Mouse (Mus musculus): ENCODE results near the gene Birc7. TPM values are rescaled to one million over a fixed set of nuclear protein-coding genes. Genes with fewer than 3 reads are reported as not detected.

Gene Birc7
- total and polyA plus RNA-seq, 3 experiments, result not detected

DNA sequence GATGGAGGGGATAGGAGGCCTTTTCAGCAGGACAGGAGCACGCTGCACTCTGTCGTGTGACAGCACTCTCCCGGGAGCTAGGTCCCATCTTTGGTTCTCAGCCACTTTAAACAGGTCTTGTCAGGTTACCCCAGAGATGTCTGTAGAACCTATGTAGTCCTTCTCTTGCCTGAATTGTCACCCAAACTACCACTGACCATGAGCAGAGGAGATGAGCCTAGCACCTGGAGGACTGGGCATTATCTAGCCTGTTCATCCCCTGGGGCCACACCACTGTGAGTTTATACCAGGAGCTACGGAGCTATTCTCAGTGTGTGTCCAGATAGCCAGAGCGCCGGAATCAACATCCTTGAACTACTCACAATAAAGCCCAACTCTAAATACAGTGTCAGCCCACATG is 31.0 kb upstream of the Birc7 start:
- no peak for TF ChIP-seq EP300 (IDR thresholded peaks at IDR 0.05; ENCODE audit: insufficient read depth, low read depth, low read length)
- TF ChIP-seq CTCF (IDR thresholded peaks at IDR 0.05), result no peak
- no peak for TF ChIP-seq POLR2A (IDR thresholded peaks at IDR 0.05; ENCODE audit: insufficient read depth, low read depth, low read length)
- intact Hi-C loops (cut with DNase I), result no loop called here
- no peak for DNase-seq
- 66% methylated on average over 6 of the region's 6 CpGs for WGBS
- H3K36me3 ChIP-seq (ENCODE audit: control insufficient read depth, insufficient read depth, low read length), result no peaks in the 10 kb centered on the region
- H3K4me3 ChIP-seq, result no peak overlapping the region
- H3K27ac ChIP-seq, result no peak overlapping the region
- no peak overlapping the region for H3K9ac ChIP-seq (ENCODE audit: low read depth, low read length)
- H3K27me3 ChIP-seq (ENCODE audit: control insufficient read depth, insufficient read depth, low read length), result peaks cover 18% of the 10 kb centered on the region
- H3K4me1 ChIP-seq (ENCODE audit: control insufficient read depth, insufficient read depth, low read length), result no peaks in the 10 kb centered on the region; the same call in 1 of the 2 replicates
- no peaks in the 10 kb centered on the region for H3K79me2 ChIP-seq (replicated peaks; ENCODE audit: control insufficient read depth, insufficient read depth, low read length)

DNA sequence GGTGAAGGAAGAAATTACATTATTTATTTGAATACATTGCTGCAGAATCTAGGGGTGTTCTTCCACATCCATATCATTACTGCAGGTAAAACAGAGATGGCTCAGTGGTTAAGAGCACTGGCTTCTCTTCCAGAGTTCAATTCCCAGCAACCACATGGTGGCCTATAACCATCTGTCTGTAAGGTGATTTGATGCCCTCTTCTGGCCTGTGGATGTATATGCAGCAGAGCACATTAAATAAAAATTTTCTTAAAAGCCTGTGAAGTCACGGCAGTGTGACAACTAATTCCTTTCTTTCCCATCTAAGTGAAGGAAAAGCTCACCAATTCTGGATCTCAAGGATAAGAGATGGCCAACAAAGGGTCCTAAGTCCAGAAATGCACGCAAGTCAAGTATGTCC is 26.7 kb upstream of the Birc7 start:
- no peak overlapping the region for H3K9ac ChIP-seq (ENCODE audit: low read depth, low read length)
- intact Hi-C loops (cut with DNase I), result no loop called here
- no peaks in the 10 kb centered on the region for H3K27me3 ChIP-seq (ENCODE audit: control insufficient read depth, insufficient read depth, low read length)
- H3K79me2 ChIP-seq (replicated peaks; ENCODE audit: control insufficient read depth, insufficient read depth, low read length), result no peaks in the 10 kb centered on the region
- TF ChIP-seq POLR2A (IDR thresholded peaks at IDR 0.05; ENCODE audit: insufficient read depth, low read depth, low read length), result no peak
- TF ChIP-seq EP300 (IDR thresholded peaks at IDR 0.05; ENCODE audit: insufficient read depth, low read depth, low read length), result no peak
- TF ChIP-seq CTCF (IDR thresholded peaks at IDR 0.05), result peak; percentile 65
- DNase-seq, result no peak
- no peaks in the 10 kb centered on the region for H3K36me3 ChIP-seq (ENCODE audit: control insufficient read depth, insufficient read depth, low read length)
- H3K4me1 ChIP-seq (ENCODE audit: control insufficient read depth, insufficient read depth, low read length), result no peaks in the 10 kb centered on the region
- WGBS, result 42% methylated on average over 2 of the region's 2 CpGs
- no peak overlapping the region for H3K4me3 ChIP-seq
- H3K27ac ChIP-seq, result no peak overlapping the region

DNA sequence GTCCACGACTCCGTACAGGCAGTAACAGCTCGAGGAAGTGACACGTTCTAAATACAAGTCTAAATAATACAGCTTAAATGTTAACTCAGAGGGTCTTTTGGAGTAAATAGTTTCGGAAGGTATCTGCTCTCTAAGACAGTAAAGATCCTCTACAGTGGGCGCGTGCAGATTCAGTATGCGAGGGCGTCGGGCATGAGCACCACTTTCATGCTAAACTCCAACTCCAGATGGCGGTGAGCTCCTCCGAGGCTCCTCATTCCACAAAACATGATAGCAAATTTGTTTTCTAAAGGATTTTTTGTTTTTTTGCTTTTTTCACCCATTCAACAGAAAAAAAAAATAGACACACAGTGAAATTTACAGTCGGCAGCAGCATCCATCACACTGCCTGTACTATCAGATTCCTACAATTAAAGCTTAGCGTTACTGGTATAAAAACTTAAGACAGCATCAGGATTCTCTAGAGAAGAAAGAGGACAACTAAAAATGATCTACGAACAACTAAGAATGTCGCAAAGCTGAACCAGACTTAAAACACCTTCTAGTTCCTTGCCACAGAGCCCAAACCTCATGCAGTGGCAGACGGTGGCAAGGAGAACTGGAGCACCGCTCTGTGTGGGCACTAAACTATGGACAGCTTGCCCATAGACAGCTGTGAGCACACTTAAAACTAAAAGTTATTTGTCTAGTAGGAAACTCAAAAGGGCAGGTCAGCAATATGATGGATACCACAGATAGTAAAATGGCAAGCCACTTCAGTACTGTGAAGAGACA is 24.2 kb upstream of the Birc7 start:
- Histone ChIP-seq H3K4me1 (ENCODE audit: control insufficient read depth, insufficient read depth, low read length) (no peaks in the 10 kb centered on the region), H3K79me2 (replicated peaks; ENCODE audit: control insufficient read depth, insufficient read depth, low read length) (no peaks in the 10 kb centered on the region), H3K9ac (ENCODE audit: low read depth, low read length) (no peak overlapping the region), H3K27me3 (ENCODE audit: control insufficient read depth, insufficient read depth, low read length) (no peaks in the 10 kb centered on the region), H3K27ac (no peak overlapping the region), H3K36me3 (ENCODE audit: control insufficient read depth, insufficient read depth, low read length) (peaks cover 4% of the 10 kb centered on the region; the same call in 1 of the 2 replicates), H3K4me3 (no peak overlapping the region)
- intact Hi-C loops (cut with DNase I), result no loop called here
- no peak for DNase-seq
- WGBS, result 91% methylated on average over 18 of the region's 18 CpGs
- no peak for TF ChIP-seq POLR2A (IDR thresholded peaks at IDR 0.05; ENCODE audit: insufficient read depth, low read depth, low read length)
- no peak for TF ChIP-seq EP300 (IDR thresholded peaks at IDR 0.05; ENCODE audit: insufficient read depth, low read depth, low read length)
- TF ChIP-seq CTCF (IDR thresholded peaks at IDR 0.05), result no peak

DNA sequence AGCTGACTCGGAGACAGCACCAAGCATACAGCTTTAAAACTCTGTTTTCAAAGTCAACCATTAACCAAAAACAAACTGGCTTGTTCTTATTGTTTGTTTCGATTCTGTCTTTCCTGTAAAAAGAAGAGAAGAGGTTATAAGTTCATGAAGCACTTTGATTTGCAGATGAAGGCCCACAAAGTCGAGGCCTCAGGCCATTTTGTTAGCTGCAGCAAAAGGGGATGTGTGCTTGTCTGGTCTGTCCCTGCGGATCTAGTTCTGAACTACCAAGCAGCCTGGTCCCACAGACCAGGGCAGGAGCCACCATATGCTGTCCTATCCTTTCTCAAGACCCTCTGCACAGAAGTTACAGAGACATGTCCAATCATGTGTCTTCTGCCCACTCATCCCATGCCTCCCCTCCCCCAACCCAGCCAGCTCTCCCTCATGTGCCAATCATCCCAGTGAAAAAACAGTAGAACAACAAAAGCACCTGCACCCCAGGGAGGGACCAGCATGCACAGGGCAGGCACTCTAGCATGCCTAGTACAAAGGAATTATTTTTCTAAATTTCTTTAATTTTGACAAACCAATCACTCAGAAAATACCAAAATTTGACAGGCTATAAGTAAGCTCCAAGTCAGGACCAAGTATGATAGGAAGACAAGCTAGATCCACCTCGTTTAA is 23.1 kb upstream of the Birc7 start:
- 67% methylated on average over 5 of the region's 5 CpGs for WGBS
- H3K79me2 ChIP-seq (replicated peaks; ENCODE audit: control insufficient read depth, insufficient read depth, low read length), result no peaks in the 10 kb centered on the region
- H3K4me3 ChIP-seq, result no peak overlapping the region
- DNase-seq, result no peak
- intact Hi-C loops (cut with DNase I), result no loop called here
- H3K36me3 ChIP-seq (ENCODE audit: control insufficient read depth, insufficient read depth, low read length), result peaks cover 7% of the 10 kb centered on the region
- no peaks in the 10 kb centered on the region for H3K4me1 ChIP-seq (ENCODE audit: control insufficient read depth, insufficient read depth, low read length)
- TF ChIP-seq CTCF (IDR thresholded peaks at IDR 0.05), result no peak
- no peak for TF ChIP-seq EP300 (IDR thresholded peaks at IDR 0.05; ENCODE audit: insufficient read depth, low read depth, low read length)
- no peak for TF ChIP-seq POLR2A (IDR thresholded peaks at IDR 0.05; ENCODE audit: insufficient read depth, low read depth, low read length)
- no peak overlapping the region for H3K27ac ChIP-seq
- H3K27me3 ChIP-seq (ENCODE audit: control insufficient read depth, insufficient read depth, low read length), result no peaks in the 10 kb centered on the region
- H3K9ac ChIP-seq (ENCODE audit: low read depth, low read length), result no peak overlapping the region

DNA sequence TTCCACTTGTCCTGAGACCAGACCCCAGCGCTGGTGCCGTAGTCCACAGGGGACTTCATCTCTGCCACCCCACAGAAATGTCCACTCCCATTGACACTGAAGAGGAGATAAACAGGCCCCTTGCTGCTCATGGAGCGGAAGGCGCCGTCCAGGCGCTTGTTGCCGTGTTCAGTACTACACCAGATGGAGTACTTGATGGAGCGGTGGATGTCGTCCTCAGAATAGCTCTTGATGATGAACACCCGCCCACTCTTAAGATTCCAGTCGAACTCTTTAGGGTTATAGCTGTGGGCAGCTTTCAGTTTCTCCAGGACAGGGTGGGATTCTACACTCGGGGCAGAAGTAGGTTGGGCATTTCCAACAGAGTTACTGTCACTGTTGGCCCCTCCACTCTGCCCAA is 17.9 kb upstream of the Birc7 start:
- H3K27me3 ChIP-seq (ENCODE audit: control insufficient read depth, insufficient read depth, low read length), result no peaks in the 10 kb centered on the region
- TF ChIP-seq CTCF (IDR thresholded peaks at IDR 0.05), result no peak
- TF ChIP-seq EP300 (IDR thresholded peaks at IDR 0.05; ENCODE audit: insufficient read depth, low read depth, low read length), result no peak
- TF ChIP-seq POLR2A (IDR thresholded peaks at IDR 0.05; ENCODE audit: insufficient read depth, low read depth, low read length), result no peak
- no peak overlapping the region for H3K27ac ChIP-seq
- no peak overlapping the region for H3K4me3 ChIP-seq
- peaks cover 20% of the 10 kb centered on the region for H3K36me3 ChIP-seq (ENCODE audit: control insufficient read depth, insufficient read depth, low read length)
- peaks cover 2% of the 10 kb centered on the region for H3K4me1 ChIP-seq (ENCODE audit: control insufficient read depth, insufficient read depth, low read length)
- DNase-seq, result no peak
- 85% methylated on average over 12 of the region's 12 CpGs for WGBS
- no peak overlapping the region for H3K9ac ChIP-seq (ENCODE audit: low read depth, low read length)
- peaks cover 3% of the 10 kb centered on the region for H3K79me2 ChIP-seq (replicated peaks; ENCODE audit: control insufficient read depth, insufficient read depth, low read length)
- intact Hi-C loops (cut with DNase I), result no loop called here

DNA sequence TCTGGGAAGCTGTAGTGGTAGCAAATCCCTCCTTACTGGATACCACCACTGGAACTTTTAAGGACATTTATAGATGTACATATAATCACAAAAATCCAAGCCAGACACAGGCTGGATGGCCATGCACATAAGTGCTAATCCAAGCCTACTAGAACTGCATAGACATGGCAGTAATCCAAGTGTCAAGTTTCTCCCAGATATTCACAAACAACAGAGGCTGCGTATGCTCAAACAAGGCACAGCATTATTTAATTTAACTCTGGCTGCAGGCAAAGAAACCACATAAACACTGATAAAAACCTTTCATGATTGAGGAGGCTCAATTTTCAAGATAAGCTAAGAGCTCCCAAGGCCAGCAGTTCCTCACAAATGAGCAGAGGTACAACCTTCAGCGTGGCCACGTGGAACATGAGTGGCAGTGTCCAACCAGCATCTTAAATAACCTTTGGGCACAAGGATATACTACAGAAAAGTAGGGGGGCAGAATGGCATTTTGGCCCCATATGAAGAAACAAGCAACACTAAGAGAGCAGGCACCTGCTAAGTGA is 12.9 kb upstream of the Birc7 start:
- Histone ChIP-seq H3K27me3 (ENCODE audit: control insufficient read depth, insufficient read depth, low read length) (no peaks in the 10 kb centered on the region), H3K9ac (ENCODE audit: low read depth, low read length) (no peak overlapping the region), H3K36me3 (ENCODE audit: control insufficient read depth, insufficient read depth, low read length) (peaks cover 29% of the 10 kb centered on the region), H3K79me2 (replicated peaks; ENCODE audit: control insufficient read depth, insufficient read depth, low read length) (peaks cover 7% of the 10 kb centered on the region), H3K4me1 (ENCODE audit: control insufficient read depth, insufficient read depth, low read length) (peaks cover 5% of the 10 kb centered on the region), H3K27ac (no peak overlapping the region), H3K4me3 (no peak overlapping the region)
- 31% methylated on average over 3 of the region's 3 CpGs for WGBS
- TF ChIP-seq EP300 (IDR thresholded peaks at IDR 0.05; ENCODE audit: insufficient read depth, low read depth, low read length) (no peak), POLR2A (IDR thresholded peaks at IDR 0.05; ENCODE audit: insufficient read depth, low read depth, low read length) (no peak), CTCF (IDR thresholded peaks at IDR 0.05) (no peak)
- intact Hi-C loops (cut with DNase I), result no loop called here
- no peak for DNase-seq
